Mouse (Mus musculus) monocyte, adult 2 months (primary cell): Measurements from ENCODE around the gene Ccdc102a.
"Not testable (repeated sequence)": the region's sequence is repeated elsewhere in the genome, so short reads cannot be mapped to it uniquely, and the experiment has no call there.

Source experiments
- DNase-seq, 2 experiments: peaks; one replicate each; pipeline ENCODE4 v3.0.0; 2022; ENCODE audit warnings: low spot score in 2 of 2, low read depth in 1 of 2

The Ccdc102a gene

DNA sequence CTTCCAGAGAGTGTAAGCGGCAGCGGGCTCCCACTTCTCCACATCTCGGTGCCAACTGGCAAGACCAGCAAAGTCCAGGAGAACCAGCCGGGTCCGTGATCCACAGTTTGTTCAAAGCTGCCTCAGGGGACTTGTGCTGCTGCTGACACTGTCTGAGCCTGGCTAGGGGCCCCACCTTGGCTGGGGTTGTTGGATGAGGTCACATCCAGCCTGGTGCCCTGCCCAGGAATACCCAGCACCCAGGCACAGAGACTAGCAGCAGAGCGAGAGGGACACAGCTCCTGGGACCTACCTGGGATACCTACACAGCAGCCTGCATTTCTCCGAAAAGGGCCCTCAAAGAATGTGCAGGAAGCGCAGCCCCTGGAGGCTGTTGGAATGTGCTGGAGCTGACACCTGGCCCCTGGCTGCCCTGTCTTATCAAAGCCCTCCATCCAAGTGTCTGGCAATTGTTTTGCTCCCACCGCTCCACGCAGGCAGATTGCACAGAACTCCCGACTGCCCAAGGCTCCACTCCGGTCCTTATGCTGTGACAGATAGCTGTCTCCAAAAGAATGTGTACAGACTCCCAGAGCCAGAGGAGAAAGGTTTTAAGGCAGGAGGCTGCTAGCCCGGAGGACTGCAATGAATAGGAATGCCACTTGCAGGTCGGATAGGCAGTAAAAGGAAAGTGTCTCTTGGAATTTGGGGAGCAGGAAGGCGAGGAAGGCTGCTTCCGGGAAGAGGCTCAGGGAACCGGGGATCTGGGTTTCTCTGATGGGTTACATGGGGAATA, 42.6 kb downstream of the Ccdc102a start:
- DNase-seq: no peak

DNA sequence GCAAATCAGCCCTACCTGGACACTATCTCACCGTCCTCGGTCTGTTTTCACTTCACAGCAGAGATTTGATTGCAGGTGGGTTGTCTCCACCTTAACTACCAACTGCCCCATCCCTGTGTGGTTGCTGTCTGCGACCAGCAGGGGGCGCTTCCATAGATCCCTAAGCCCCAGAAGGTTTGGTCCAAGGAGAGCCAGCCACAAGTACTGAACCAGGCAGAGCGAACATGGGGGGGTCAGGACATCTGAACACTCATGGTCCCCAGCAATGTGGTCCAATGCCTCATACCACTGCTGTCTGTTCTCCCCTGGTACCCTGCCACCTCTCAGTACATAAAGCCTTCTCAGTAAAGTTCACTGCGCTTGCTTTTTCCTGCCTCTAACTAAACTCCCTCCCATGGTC, 43.5 kb downstream of the Ccdc102a start:
- DNase-seq: peak in 1 of 2 experiments; percentile 40

DNA sequence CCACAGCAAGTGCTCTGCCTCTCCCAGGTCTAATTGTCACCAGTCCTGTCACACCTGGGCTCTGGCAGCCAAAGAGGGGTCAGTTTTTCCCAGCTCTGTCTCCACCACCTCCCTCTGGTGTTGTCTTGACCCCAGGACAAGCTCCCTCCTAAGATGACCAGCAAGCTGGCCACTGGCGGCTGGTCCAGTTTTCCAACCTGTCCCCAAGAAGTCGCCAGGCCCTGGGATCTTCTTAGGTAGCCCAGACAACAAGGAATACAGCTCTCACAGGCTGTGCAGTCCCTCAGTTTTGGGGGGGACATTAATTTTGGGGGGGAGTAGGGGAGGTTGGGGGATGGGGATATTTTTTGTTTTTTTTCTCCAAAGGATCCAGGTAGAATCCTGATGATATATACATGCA, 45.3 kb downstream of the Ccdc102a start:
- no peak for DNase-seq

DNA sequence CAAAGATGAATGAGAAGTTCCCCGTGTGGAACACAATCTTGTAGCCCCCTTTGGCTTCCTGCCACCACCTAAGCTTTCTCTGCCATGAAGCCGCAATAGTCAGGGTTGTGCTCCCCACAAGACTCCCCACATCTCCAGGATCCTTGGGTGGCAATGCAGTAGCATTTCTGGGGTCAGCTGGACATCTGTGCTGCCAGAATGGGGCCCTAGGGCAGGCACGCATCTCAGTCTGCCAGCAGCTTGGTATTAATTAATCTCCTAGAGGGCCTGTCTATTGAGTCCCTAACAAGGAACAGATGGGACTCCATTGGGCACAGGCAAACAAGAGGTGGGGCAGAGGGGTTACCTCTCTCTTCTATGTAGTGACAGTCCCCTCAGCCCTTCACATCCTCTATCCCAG, 45.7 kb downstream of the Ccdc102a start:
- no peak for DNase-seq

DNA sequence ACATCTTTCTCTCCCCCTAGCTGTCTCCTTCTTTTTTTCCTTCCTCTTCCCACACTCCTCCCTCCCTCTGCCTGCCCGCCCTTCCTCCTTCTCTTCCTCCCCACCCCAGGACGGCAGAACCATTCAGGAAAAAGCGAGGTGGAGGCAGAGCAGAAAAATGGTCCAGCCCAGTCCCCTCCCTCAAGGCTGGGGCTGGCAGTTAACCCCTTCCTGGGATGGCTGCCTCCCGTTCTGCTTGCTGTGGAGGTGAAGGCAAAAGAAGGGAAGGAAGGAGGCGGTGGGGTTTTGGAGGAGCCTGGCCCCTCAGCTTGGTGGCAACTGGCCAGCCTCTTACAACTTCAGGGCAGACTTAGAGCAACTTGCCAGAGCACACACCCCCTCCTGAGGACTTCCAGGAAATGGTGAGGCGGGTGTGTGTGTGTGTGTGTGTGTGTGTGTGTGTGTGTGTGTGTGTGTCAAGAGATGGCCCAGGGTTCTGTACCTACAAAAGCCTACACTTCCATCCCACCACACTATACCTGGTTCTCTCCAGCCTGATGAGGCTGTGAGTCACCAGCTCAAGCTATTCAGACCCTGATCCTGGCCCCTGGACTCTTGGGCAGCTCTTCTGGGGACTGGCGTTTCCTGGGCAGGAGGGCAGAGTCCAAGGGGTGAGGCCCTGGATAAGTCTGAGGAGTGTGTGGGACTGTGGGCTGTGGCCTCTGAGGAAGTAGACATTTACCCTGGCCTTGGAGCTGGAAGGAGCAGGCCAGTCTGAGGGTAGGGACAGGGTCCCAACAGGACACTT, 46.6 kb downstream of the Ccdc102a start:
- no peak for DNase-seq

DNA sequence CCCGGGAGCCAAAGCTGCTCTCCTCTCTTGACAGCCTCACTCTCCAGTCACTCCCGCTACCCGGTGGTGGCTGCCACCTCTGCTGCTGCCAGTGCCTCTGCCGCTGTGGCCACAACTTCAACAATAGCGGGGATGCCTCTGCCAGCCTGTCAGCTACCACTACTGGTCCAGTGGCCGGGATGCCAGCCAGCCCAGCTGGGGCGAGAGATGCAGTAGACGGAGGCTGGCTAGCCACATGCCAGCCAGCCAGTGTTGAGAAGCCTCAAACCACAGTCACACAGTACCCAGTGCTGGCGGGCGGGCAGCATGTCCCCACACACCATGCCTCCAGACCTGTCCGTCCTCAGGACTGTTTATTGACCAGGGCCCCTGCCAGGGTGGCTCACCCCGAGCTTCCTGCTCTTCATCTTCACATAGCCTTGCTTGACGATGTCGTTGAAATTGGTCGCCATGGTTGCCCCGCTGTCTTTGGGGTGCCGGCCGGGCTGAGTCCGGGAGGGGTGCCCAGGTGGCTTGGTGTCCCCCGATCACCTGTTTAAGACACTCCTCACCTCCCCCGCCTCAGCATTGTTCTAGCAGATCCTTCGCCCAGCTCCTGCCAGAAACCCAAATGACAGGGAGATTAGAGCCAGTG, 47.3 kb downstream of the Ccdc102a start:
- DNase-seq: no peak

DNA sequence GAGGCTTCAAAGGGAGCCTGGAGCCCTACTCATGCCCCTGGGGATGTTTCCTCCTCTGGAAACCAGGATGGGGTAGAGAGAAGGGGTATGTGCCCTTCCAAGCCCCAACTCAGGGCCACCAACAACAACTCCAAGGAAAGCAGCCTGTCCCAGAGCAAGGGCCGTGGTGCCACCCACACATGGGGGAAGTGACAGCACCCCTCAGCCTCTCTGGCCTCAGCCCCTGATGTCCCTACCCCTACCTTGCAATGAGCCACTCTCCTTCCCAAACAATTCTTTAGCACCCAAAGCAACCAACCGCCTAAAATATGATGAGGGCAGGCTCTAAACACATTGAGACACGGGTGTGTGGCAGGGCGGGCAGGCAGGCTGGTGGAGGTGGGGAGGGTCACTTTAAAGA, 47.9 kb downstream of the Ccdc102a start:
- no peak for DNase-seq

DNA sequence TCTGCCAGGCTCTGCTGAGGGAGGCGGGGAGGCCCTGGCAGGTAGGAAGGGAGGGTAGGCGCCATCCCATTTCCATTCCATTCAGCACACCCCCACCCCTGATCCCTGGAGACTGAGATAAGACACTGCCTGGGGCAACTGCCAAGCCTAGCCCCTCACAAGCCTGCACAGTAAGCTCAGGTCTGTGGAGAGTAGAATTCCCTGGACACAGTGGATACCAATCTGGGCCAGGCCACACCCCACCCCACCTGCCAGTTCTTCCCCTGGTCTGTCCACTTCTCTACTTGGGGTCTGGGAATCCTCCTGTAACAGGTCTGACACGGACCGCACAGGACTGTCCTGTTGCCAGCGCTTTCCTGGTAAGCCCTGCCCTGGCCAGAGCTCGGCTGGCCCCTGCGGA, 48.8 kb downstream of the Ccdc102a start:
- no peak for DNase-seq

DNA sequence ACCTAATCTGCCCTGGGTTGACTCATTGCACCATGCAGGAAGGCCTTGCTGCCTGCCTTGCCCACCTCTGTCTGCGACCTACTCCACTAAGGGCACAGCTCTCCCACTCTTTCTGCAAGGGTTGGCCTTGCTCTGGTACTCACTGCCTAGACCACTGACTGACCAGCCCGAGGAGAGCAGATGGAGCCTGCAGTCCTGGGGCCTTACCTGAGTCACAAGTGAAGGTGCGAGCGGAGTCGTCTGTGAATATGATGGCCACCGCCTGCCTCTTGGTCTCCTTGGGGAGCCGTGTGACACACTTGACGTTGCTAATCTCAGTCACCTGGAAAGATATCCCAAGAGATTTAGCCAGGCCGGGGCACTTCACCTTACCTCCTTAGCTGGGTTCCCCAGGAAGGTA, 51.0 kb downstream of the Ccdc102a start:
- DNase-seq: no peak

DNA sequence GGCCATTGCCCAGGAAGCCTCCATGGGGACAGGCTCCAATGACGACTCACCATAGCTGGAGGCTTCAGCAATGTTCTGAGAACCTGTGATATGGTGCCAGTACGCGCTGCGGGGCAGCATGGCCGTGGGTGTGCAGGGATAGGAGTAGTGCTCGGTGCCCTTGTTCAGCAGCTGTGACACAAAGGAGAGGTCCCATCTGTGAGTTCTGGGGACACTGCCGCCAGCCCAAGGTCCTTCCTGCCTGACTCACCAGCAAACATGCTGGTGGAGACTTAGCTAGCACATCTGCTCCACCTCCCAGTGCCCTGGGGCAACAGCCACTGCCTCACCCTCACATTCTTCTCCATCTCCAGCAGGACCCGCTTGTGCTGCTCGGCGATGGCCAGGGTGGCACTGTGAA, 52.6 kb downstream of the Ccdc102a start:
- no peak for DNase-seq

DNA sequence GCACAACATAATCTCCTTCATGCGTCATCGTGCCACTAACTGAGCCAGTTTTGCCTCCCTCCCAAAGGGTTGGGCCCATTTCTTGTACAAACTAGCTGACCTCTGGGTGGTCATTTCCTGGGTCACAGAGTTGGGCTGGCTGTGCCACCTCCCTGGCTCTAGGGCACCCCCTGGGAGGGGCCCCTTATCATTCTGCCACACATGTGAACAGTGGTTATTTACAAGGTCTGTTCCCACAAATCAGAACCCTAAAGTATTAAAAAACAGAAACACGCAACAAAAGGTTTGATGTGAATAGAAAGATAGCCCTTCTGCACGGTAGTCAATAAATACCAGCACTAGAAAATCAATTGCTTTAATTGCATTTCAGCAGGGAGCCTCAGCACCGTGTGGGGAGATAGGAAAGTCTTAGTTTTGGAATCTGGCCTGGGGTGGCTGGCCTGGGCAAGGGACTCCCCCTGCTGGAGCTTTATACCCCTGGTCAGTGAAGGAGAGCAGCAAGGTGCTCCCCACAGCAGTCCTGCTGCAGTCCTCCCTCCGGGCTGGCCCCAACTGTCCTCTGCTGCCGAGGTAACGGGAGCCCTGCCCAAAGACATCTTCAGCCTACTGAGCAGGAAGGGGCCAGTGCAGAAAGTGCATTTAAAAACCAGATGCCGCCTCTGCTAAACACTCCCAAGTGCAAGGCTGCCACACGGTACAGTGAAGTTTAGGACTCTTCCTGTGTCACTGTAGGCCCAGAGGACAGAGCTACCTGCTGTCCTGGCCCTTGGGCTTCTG, 53.8 kb downstream of the Ccdc102a start:
- DNase-seq: no peak

DNA sequence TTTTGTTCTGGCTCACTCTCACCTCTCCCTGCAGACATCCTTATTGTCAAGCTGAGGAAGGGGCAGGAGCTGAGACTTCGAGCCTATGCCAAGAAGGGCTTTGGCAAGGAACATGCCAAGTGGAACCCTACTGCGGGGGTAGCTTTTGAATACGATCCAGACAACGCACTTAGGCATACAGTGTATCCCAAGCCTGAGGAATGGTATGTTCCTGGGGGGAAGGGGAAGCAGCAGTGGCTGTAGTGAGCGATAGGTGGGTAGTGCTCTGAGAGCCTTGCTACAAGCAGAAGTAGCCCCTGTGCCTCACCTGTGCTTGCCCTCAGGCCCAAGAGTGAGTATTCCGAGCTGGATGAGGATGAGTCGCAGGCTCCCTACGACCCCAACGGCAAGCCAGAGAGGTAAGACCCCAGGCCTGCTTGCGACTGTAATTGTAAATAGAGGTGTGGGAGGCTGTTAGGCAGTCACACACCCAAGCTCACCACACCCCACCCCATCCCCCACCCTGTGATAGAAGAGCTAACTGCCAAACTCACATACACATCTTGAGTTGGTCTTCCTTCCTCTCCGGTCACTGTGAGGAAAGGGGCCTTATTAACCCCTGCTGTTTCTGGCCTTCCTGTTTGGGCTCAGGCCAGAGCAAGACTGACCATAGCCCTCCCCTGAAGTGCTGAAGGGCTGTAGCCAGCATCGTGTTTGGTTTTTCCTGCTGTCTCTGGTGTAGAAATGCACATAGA, 55.2 kb downstream of the Ccdc102a start:
- no peak for DNase-seq

DNA sequence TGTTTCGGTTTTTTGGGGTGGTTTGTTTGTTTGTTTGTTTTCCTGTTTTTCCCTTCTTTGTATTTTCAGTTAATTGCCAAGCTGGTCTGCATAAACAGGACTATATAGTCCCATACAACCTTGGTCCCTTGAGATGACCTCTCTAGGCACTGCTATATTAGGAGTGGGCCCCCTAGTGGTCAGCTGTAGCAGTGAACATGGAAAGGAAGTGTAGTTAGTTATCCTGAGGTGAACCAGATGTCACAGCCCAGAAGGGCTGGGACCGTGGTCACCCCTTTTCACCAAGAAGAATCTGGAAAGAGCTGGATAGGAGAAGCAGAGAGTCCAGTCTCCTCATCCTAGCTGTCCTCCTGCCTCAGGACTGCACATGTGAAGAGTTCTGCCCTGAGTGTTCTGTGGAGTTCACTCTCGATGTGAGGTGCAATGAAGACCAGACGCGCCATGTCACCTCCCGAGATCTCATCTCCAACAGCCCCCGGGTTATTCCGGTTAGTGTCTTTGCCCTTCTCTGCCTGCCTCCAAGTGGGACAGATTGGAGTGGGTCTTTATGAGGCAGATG, 56.5 kb downstream of the Ccdc102a start:
- peak in 1 of 2 experiments; percentile 56 for DNase-seq

DNA sequence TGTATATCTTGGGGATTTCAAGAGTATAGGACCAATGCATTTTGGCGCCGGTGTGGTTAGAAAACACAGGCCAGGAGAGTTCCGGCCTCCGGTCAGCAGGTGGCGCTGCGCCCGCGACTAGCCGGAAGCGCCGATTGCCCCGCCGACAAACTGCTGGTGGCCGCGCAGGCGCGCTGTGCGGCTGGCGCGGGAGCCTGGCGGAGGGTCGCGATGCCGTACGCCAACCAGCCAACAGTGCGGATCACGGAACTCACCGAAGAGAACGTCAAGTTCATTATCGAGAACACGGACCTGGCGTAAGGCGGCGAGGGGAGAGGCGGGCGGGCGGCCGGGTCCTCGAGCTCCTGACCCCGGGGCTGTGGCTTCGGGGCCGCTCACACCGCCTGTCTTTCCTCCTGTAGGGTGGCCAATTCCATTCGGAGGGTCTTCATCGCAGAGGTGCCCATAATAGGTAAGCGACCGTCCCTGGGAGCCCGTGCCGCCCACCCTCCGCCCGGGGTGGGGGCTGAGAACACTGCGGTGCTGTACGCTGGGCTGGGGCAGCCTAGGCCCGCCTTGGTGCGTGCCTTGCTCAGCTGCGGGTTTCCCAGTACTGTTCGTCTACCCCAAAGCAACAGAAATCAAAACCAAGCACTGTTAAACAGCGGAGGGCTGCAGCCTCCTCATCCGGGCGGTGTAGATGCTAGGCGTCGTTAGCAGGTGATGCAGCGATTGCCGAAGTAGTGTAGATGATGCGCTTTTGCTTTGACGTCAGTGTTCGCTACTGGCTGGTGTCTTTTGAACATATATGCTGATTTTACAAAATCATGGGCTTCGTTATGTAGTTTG, 60.3 kb downstream of the Ccdc102a start, which contains the start of gene Polr2c:
Gene Polr2c, plus strand, starts transcription at position 105 of the 828 bp plus-strand sequence.
- DNase-seq: peak; percentile 72 to 85

DNA sequence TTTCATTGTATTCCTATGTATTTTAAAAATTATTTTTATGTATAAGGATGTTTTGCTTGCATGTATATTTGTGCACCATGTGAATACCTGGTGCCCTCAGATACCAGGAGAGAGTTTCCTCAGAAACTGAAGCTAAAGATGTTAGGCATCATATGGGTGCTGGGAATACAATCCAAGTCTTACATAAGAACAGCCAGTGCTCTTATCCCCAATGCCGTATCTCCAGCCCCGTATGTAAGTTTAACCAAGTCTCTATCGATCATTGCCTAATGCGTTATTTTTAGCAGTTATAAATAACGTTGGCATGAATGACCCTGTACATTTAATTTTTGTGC, 60.9 kb downstream of the Ccdc102a start:
- no peak for DNase-seq

DNA sequence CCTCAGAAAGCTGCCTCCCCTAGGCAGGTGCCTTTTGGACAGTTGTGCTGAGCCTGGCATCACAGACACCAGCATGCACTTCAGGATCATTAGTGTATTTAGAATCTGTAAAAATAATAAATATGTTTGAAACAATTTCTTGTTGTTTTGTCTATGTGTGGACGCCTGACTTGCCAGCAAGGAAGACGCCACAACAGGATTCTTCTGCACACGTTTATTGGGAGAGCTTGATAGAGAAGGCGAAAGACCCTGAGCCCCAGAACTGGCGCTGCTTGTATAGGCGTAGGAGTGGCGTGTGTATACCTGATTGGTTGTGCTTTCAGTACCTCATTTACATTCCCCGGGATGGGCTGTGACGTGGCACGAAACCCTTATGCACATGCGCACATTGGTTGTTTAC, 63.1 kb downstream of the Ccdc102a start:
- DNase-seq: not testable (repeated sequence)
